Mouse (Mus musculus): ENCODE data around the gene Arhgef12. TPM values are rescaled to one million over a fixed set of nuclear protein-coding genes. Genes with fewer than 3 reads are reported as not detected.

Gene Arhgef12
- total and polyA plus RNA-seq, 3 experiments: 11.8 to 33.5 (median 14.7) TPM

- DNase-seq (ENCODE audit: low read depth, low spot score): no peak
- H3K36me3 ChIP-seq (ENCODE audit: control insufficient read depth in 1 of 2, insufficient read depth in 2 of 2, low read length in 2 of 2): no peaks in the 10 kb centered on the region
- H3K4me1 ChIP-seq (ENCODE audit: control insufficient read depth in 1 of 2, insufficient read depth in 2 of 2, low read length in 2 of 2): no peaks in the 10 kb centered on the region
- no peak for TF ChIP-seq CTCF (IDR thresholded peaks at IDR 0.05 in 2 of 3, conservative IDR thresholded peaks at IDR 0.05 in 1 of 3; ENCODE audit: control insufficient read depth in 1 of 3, insufficient read depth in 1 of 3, low read depth in 2 of 3, low read length in 3 of 3, poor library complexity in 1 of 3, severe bottlenecking in 1 of 3)
- no peak for TF ChIP-seq SIN3A (IDR thresholded peaks at IDR 0.05; ENCODE audit: low read length)
- no peak for TF ChIP-seq POLR2A (IDR thresholded peaks at IDR 0.05; ENCODE audit: control insufficient read depth in 1 of 2, insufficient read depth in 1 of 2, low read depth in 1 of 2, low read length in 2 of 2, poor library complexity in 1 of 2)
- TF ChIP-seq EP300 (IDR thresholded peaks at IDR 0.05; ENCODE audit: low read depth in 1 of 2, low read length in 2 of 2): no peak
- no peak for TF ChIP-seq CHD1 (IDR thresholded peaks at IDR 0.05; ENCODE audit: low read depth, low read length)
- TF ChIP-seq TAL1 (IDR thresholded peaks at IDR 0.05; ENCODE audit: low read length): no peak
- TF ChIP-seq MYC (IDR thresholded peaks at IDR 0.05; ENCODE audit: low read depth, low read length): no peak
- no peak for TF ChIP-seq SMC3 (IDR thresholded peaks at IDR 0.05; ENCODE audit: low read depth, low read length)
- no peak for TF ChIP-seq MYB (IDR thresholded peaks at IDR 0.05; ENCODE audit: low read depth, low read length)
- TF ChIP-seq USF1 (IDR thresholded peaks at IDR 0.05; ENCODE audit: low read depth, low read length): no peak
- TF ChIP-seq UBTF (IDR thresholded peaks at IDR 0.05; ENCODE audit: borderline replicate concordance, insufficient read depth, low read depth, low read length): no peak
- no peak for TF ChIP-seq ZKSCAN1 (IDR thresholded peaks at IDR 0.05; ENCODE audit: low read depth, low read length)
- TF ChIP-seq CHD2 (IDR thresholded peaks at IDR 0.05; ENCODE audit: low read length): no peak
- TF ChIP-seq E2F4 (IDR thresholded peaks at IDR 0.05; ENCODE audit: borderline replicate concordance, low read depth, low read length): no peak
- TF ChIP-seq BHLHE40 (IDR thresholded peaks at IDR 0.05; ENCODE audit: borderline replicate concordance, low read depth, low read length): no peak
- TF ChIP-seq JUND (IDR thresholded peaks at IDR 0.05; ENCODE audit: low read depth, low read length): no peak
- TF ChIP-seq MAZ (IDR thresholded peaks at IDR 0.05; ENCODE audit: low read depth, low read length): no peak
- no peak for TF ChIP-seq MXI1 (IDR thresholded peaks at IDR 0.05; ENCODE audit: low read depth, low read length)
- TF ChIP-seq TCF12 (IDR thresholded peaks at IDR 0.05; ENCODE audit: low read depth, low read length): no peak
- H3K79me2 ChIP-seq (ENCODE audit: control insufficient read depth, insufficient read depth, low read length, poor library complexity): no peaks in the 10 kb centered on the region
- H3K27ac ChIP-seq (ENCODE audit: control insufficient read depth, low read depth, low read length): no peak overlapping the region
- no peaks in the 10 kb centered on the region for H3K9me3 ChIP-seq (replicated peaks; ENCODE audit: insufficient read depth, low read length)
- no peak overlapping the region for H3K9ac ChIP-seq (ENCODE audit: control insufficient read depth, low read depth, low read length, poor library complexity, severe bottlenecking)
- no peak overlapping the region for H3K4me3 ChIP-seq (ENCODE audit: control insufficient read depth in 1 of 2, insufficient read depth in 1 of 2, low read depth in 2 of 2, low read length in 2 of 2)
- no peaks in the 10 kb centered on the region for H3K27me3 ChIP-seq (ENCODE audit: control insufficient read depth in 1 of 2, insufficient read depth in 2 of 2, low read length in 2 of 2)
These were observed 189.1 kb downstream of the Arhgef12 start for GRCm38 (mm10) chr9:42917911-42918310.

Other genes starting within 250 kb of the Arhgef12 start
- gene Grik4, start 162.7 kb downstream of the Arhgef12 start, total RNA-seq (2012; rRNA removed): not detected in 2 replicates
- gene Grik4, start 162.7 kb downstream of the Arhgef12 start, polyA plus RNA-seq (2012; ENCODE audit: insufficient read depth in 1 of 2, insufficient read length in 2 of 2, low read depth in 1 of 2, low replicate concordance in 2 of 2, missing spikeins in 1 of 2): under 1 TPM in 1 of 2 experiments, not detected in 1; 0.17 TPM
- 0.42 and 0.62 TPM in 2 replicates for gene Tmem136, start 9.3 kb upstream of the Arhgef12 start, total RNA-seq (2012; rRNA removed)
- gene Tmem136, start 9.3 kb upstream of the Arhgef12 start, polyA plus RNA-seq (2012; ENCODE audit: insufficient read depth in 1 of 2, insufficient read length in 2 of 2, low read depth in 1 of 2, low replicate concordance in 2 of 2, missing spikeins in 1 of 2): 1 to 10 TPM in 1 of 2 experiments, not detected in 1; 2.0 TPM
- not detected in 2 replicates for gene Pou2f3, start 103.1 kb upstream of the Arhgef12 start, total RNA-seq (2012; rRNA removed)
- gene Pou2f3, start 103.1 kb upstream of the Arhgef12 start, polyA plus RNA-seq (2012; ENCODE audit: insufficient read depth in 1 of 2, insufficient read length in 2 of 2, low read depth in 1 of 2, low replicate concordance in 2 of 2, missing spikeins in 1 of 2): not detected
- gene Oaf, start 132.7 kb upstream of the Arhgef12 start, total RNA-seq (2012; rRNA removed): 57.6 and 64.2 TPM in 2 replicates
- gene Oaf, start 132.7 kb upstream of the Arhgef12 start, polyA plus RNA-seq (2012; ENCODE audit: insufficient read depth in 1 of 2, insufficient read length in 2 of 2, low read depth in 1 of 2, low replicate concordance in 2 of 2, missing spikeins in 1 of 2): 100 to 1,000 TPM in 1 of 2 experiments, not detected in 1; 137 TPM
- gene Trim29, start 203.6 kb upstream of the Arhgef12 start, total RNA-seq (2012; rRNA removed): not detected in 2 replicates
- not detected for gene Trim29, start 203.6 kb upstream of the Arhgef12 start, polyA plus RNA-seq (2012; ENCODE audit: insufficient read depth in 1 of 2, insufficient read length in 2 of 2, low read depth in 1 of 2, low replicate concordance in 2 of 2, missing spikeins in 1 of 2)

Measured in MEL (cell line).